Mouse (Mus musculus) heart, postnatal 0 days (tissue): Measurements from ENCODE around the gene Tenm2. TPM values are rescaled to one million over a fixed set of nuclear protein-coding genes. Genes with fewer than 3 reads are reported as not detected.

Source experiments
- ATAC-seq: fragments of 200-750 bp; cut with Nextera tagmentation; 2 replicates; pipeline ENCODE4 v1.8.0; 2017; ENCODE audit warnings: low read depth, moderate number of reproducible peaks, moderate library complexity; ENCODE audit not compliant: insufficient read depth
- DNase-seq: peaks from one replicate; pipeline ENCODE4 v3.0.0-alpha.2; 2016; ENCODE audit warnings: low spot score
- H3K27ac ChIP-seq: fragments of 300-500 bp; sonication (generic); 2 replicates; pipeline ENCODE4 v1.5.1; 2014; ENCODE audit warnings: low read depth, mild to moderate bottlenecking
- H3K27me3 ChIP-seq: fragments of 300-500 bp; sonication (generic); 2 replicates; pipeline ENCODE4 v1.6.1; 2014; ENCODE audit warnings: low read length, mixed read lengths; ENCODE audit not compliant: control insufficient read depth, insufficient read depth
- H3K36me3 ChIP-seq: fragments of 300-500 bp; sonication (generic); replicated peaks from 2 replicates; pipeline ENCODE4 v1.6.1; 2014; ENCODE audit warnings: low read length, mixed read lengths; ENCODE audit not compliant: control insufficient read depth, insufficient read depth
- H3K4me1 ChIP-seq: fragments of 300-500 bp; sonication (generic); 2 replicates; pipeline ENCODE4 v1.6.1; 2014; ENCODE audit warnings: antibody characterized with exemption; ENCODE audit not compliant: control insufficient read depth, insufficient read depth
- H3K4me2 ChIP-seq: fragments of 300-500 bp; sonication (generic); 2 replicates; pipeline ENCODE4 v1.6.1; 2014; ENCODE audit warnings: low read depth, mild to moderate bottlenecking, low read length, moderate library complexity
- H3K4me3 ChIP-seq: fragments of 300-500 bp; sonication (generic); 2 replicates; pipeline ENCODE4 v1.5.1; 2014; ENCODE audit warnings: low read depth, low read length
- H3K9ac ChIP-seq: fragments of 300-500 bp; sonication (generic); replicated peaks from 2 replicates; pipeline ENCODE4 v1.6.1; 2014; ENCODE audit warnings: low read depth, low read length, mixed read lengths
- H3K9me3 ChIP-seq: fragments of 300-500 bp; sonication (generic); replicated peaks from 2 replicates; pipeline ENCODE4 v1.6.1; 2016; ENCODE audit warnings: low read length; ENCODE audit not compliant: control insufficient read depth
- CTCF ChIP-seq: IDR thresholded peaks from 2 replicates; pipeline ENCODE4 v1.5.1; 2016; ENCODE audit warnings: antibody characterized with exemption, control low read depth, low read depth
- EP300 ChIP-seq: IDR thresholded peaks from 2 replicates; pipeline ENCODE4 v1.6.1; 2016; ENCODE audit warnings: antibody characterized with exemption, low read depth
- WGBS: fragments of 180-500 bp; shearing (Covaris S2); extraction: QIAGEN DNeasy Blood & Tissue Kit; methylation state at CpG from one replicate; pipeline ENCODE4 v1.1.7; 2014; 5-methylcytosine and 5-hydroxymethylcytosine counted together
- polyA plus RNA-seq: library from polyadenylated mRNA; unstranded; fragments of >200 nt; fragmentation: Nextera tagmentation; extraction: Ambion mirVana; gene quantifications from 2 replicates; pipeline ENCODE4 v1.2.1, GENCODE M21; 2015
- total RNA-seq: library from RNA; depleted of rRNA; stranded (reverse); fragments of >200 nt; gene quantifications from 2 replicates; pipeline ENCODE4 v1.2.3, GENCODE M21; 2014; ENCODE audit warnings: low replicate concordance; rRNA removed

Gene Tenm2
- total RNA-seq, result 0.70 and 0.95 TPM in 2 replicates
- 0.10 and 0.14 TPM in 2 replicates for polyA plus RNA-seq

GRCm38 (mm10) chr11:37235914-37236600 lies at the start of gene Tenm2:
TSS of gene Tenm2 (minus strand) at chr11:37235964.
- Histone ChIP-seq H3K9me3 (no peaks in the 10 kb centered on the region), H3K4me3 (peak within 1 kb of the TSS; percentile 59), H3K9ac (peak within 1 kb of the TSS; percentile 48), H3K4me1 (no peaks in the 10 kb centered on the region), H3K4me2 (peak within 1 kb of the TSS; percentile 89), H3K27ac (no peak within 1 kb of the TSS), H3K27me3 (peaks cover 40% of the 10 kb centered on the region), H3K36me3 (no peaks in the 10 kb centered on the region)
- under 1% methylated on average over 55 of the region's 59 CpGs for WGBS
- peak; percentile 85 for ATAC-seq
- DNase-seq, result no peak
- TF ChIP-seq EP300 (no peak), CTCF (no peak)

- WGBS, result 76% methylated on average over 2 of the region's 2 CpGs
- Histone ChIP-seq H3K9ac (no peak overlapping the region), H3K27ac (no peak overlapping the region), H3K4me3 (no peak overlapping the region), H3K4me1 (no peaks in the 10 kb centered on the region), H3K27me3 (no peaks in the 10 kb centered on the region), H3K36me3 (no peaks in the 10 kb centered on the region), H3K9me3 (no peaks in the 10 kb centered on the region), H3K4me2 (no peak overlapping the region)
- TF ChIP-seq CTCF (no peak), EP300 (no peak)
- ATAC-seq, result no peak
- DNase-seq, result no peak
Measured at GRCm38 (mm10) chr11:37285186-37285585, 49.4 kb upstream of the Tenm2 start.

- WGBS, result 55% methylated on average over 2 of the region's 2 CpGs
Measured at GRCm38 (mm10) chr11:37248796-37249195, 13.0 kb upstream of the Tenm2 start.

GRCm38 (mm10) chr11:37237096-37237725 lies 1.4 kb upstream of the Tenm2 start:
- H3K36me3 ChIP-seq, result no peaks in the 10 kb centered on the region
- H3K9me3 ChIP-seq, result no peaks in the 10 kb centered on the region
- H3K4me3 ChIP-seq, result peak overlapping the region; percentile 59
- peak overlapping the region; percentile 89 for H3K4me2 ChIP-seq
- DNase-seq (no peak), ATAC-seq (no peak)
- WGBS, result 46% methylated on average over 7 of the region's 7 CpGs
- H3K4me1 ChIP-seq, result no peaks in the 10 kb centered on the region
- no peak overlapping the region for H3K27ac ChIP-seq
- peaks cover 35% of the 10 kb centered on the region for H3K27me3 ChIP-seq
- H3K9ac ChIP-seq, result peak overlapping the region; percentile 48; the same call in 1 of the 2 replicates
- TF ChIP-seq CTCF, result no peak
- no peak for TF ChIP-seq EP300

More at GRCm38 (mm10) chr11:37248796-37249195, 13.0 kb upstream of the Tenm2 start:
- H3K27me3 ChIP-seq, result 0 out of 2 replicates have a peak, but pooled peaks cover 3% of the 10 kb centered on the region
- no peak overlapping the region for H3K9ac ChIP-seq
- ATAC-seq, result no peak
- H3K4me2 ChIP-seq, result no peak overlapping the region
- no peak for TF ChIP-seq EP300
- no peak for TF ChIP-seq CTCF
- no peaks in the 10 kb centered on the region for H3K9me3 ChIP-seq
- DNase-seq, result no peak
- H3K4me3 ChIP-seq, result no peak overlapping the region
- no peak overlapping the region for H3K27ac ChIP-seq
- H3K4me1 ChIP-seq, result no peaks in the 10 kb centered on the region
- H3K36me3 ChIP-seq, result no peaks in the 10 kb centered on the region

- Histone ChIP-seq H3K9ac (peak overlapping the region; percentile 48), H3K36me3 (no peaks in the 10 kb centered on the region), H3K4me1 (no peaks in the 10 kb centered on the region), H3K27ac (no peak overlapping the region), H3K4me2 (peak overlapping the region; percentile 89), H3K27me3 (peaks cover 35% of the 10 kb centered on the region), H3K4me3 (peak overlapping the region; percentile 59), H3K9me3 (no peaks in the 10 kb centered on the region)
- ATAC-seq (peak; percentile 51), DNase-seq (no peak)
- WGBS, result under 1% methylated on average over 29 of the region's 31 CpGs
- no peak for TF ChIP-seq CTCF
- TF ChIP-seq EP300, result no peak
Measured at GRCm38 (mm10) chr11:37236601-37237083, 878 bp upstream of the Tenm2 start.
